Mouse (Mus musculus) kidney, adult 2 months (tissue): ENCODE measurements around the gene Tubgcp4.

ENCODE experiments used
- CTCF ChIP-seq: fragments of 200-500 bp; conservative IDR thresholded peaks from 2 replicates; pipeline ENCODE4 v1.5.1; 2011; ENCODE audit warnings: low read depth, mild to moderate bottlenecking, control low read depth, low read length, moderate library complexity, mixed read lengths; ENCODE audit not compliant: insufficient read depth, insufficient read length
- POLR2A ChIP-seq: fragments of 200-500 bp; IDR thresholded peaks from one replicate; pipeline ENCODE4 v1.6.1; 2011; ENCODE audit warnings: low read depth, low read length, control low read depth

DNA sequence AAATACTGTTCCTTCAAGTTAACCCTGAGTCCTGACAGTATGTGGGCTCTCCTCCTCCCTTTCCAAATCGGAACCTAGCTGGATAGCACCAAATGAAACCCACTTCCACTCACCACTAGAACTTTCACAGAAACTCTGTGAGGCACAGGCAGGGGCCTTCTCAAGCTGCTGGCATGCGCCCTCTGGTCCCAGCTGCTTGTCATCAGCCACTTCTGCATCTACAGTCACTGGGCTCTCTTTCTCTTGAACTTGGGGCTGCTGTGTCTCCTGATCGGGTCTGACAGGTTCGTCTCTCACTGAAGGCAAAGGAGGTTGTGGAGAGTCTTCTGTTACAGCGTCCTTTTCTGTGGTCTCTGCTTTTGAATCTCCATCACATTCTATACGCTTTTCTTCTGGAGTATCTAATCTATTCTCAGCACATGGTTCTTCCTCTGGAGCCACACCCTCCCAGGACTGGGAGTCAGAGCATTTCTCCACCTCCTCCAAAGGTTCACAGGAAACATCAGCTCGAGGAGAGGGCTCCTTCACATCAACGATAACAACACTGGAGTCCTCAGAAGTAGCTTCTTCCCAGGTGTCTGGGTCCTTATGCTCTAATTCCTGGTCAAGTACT, 65.1 kb downstream of the Tubgcp4 start:
- TF ChIP-seq POLR2A: no peak
- no peak for TF ChIP-seq CTCF
